Mouse (Mus musculus) liver, embryonic 16.5 days (tissue): ENCODE results near the gene Ptov1. TPM values are rescaled to one million over a fixed set of nuclear protein-coding genes. Genes with fewer than 3 reads are reported as not detected.

Experiments
- ATAC-seq: fragments of 200-750 bp; cut with Nextera tagmentation; 2 replicates; pipeline ENCODE4 v1.8.0; 2017; ENCODE audit warnings: low read depth, mild to moderate bottlenecking, moderate number of reproducible peaks, moderate library complexity
- H3K27ac ChIP-seq: fragments of 300-500 bp; sonication (generic); 2 replicates; pipeline ENCODE4 v1.5.1; 2014; ENCODE audit warnings: mild to moderate bottlenecking, low read length
- H3K27me3 ChIP-seq: fragments of 300-500 bp; sonication (generic); 2 replicates; pipeline ENCODE4 v1.6.1; 2014; ENCODE audit warnings: low read depth, low read length, mixed read lengths; ENCODE audit not compliant: control insufficient read depth, insufficient read depth
- H3K36me3 ChIP-seq: fragments of 300-500 bp; sonication (generic); 2 replicates; pipeline ENCODE4 v1.6.1; 2014; ENCODE audit warnings: mild to moderate bottlenecking; ENCODE audit not compliant: control insufficient read depth, insufficient read depth
- H3K4me1 ChIP-seq: fragments of 300-500 bp; sonication (generic); 2 replicates; pipeline ENCODE4 v1.6.1; 2014; ENCODE audit warnings: low read depth, low read length, mixed read lengths; ENCODE audit not compliant: control insufficient read depth
- H3K4me2 ChIP-seq: fragments of 300-500 bp; sonication (generic); 2 replicates; pipeline ENCODE4 v1.6.1; 2014; ENCODE audit warnings: low read depth, low read length, mixed read lengths
- H3K4me3 ChIP-seq: fragments of 300-500 bp; sonication (generic); 2 replicates; pipeline ENCODE4 v1.5.1; 2014; ENCODE audit warnings: low read depth, mild to moderate bottlenecking, low read length
- H3K9ac ChIP-seq: fragments of 300-500 bp; sonication (generic); 2 replicates; pipeline ENCODE4 v1.6.1; 2014; ENCODE audit warnings: low read depth, low read length
- H3K9me3 ChIP-seq: fragments of 300-500 bp; sonication (generic); replicated peaks from 2 replicates; pipeline ENCODE4 v1.6.1; 2016; ENCODE audit warnings: low read length; ENCODE audit not compliant: control insufficient read depth
- WGBS: fragments of 180-500 bp; shearing (Covaris S2); extraction: QIAGEN DNeasy Blood & Tissue Kit; methylation state at CpG from one replicate; pipeline ENCODE4 v1.1.7; 2014; ENCODE audit not compliant: insufficient replicate concordance; 5-methylcytosine and 5-hydroxymethylcytosine counted together
- polyA plus RNA-seq: library from polyadenylated mRNA; unstranded; fragments of >200 nt; fragmentation: Nextera tagmentation; extraction: Ambion mirVana; gene quantifications from 2 replicates; pipeline ENCODE4 v1.2.1, GENCODE M21; 2015

The Ptov1 gene
- polyA plus RNA-seq, 1 experiment from 2014 or later = 43.4 TPM

- H3K4me3 ChIP-seq = peak overlapping the region; percentile 91
- ATAC-seq = no peak
- peak overlapping the region; percentile 87 for H3K9ac ChIP-seq
- H3K4me2 ChIP-seq = peak overlapping the region; percentile 99
- peaks cover 58% of the 10 kb centered on the region for H3K4me1 ChIP-seq
- WGBS = 58% methylated on average over 8 of the region's 8 CpGs
- H3K36me3 ChIP-seq = peaks cover 8% of the 10 kb centered on the region
- H3K27me3 ChIP-seq = no peaks in the 10 kb centered on the region
- no peaks in the 10 kb centered on the region for H3K9me3 ChIP-seq
- peak overlapping the region; percentile 98 for H3K27ac ChIP-seq
Measured at GRCm38 (mm10) chr7:44850789-44851624, 18.6 kb downstream of the Ptov1 start.

GRCm38 (mm10) chr7:44850146-44850545 lies 19.4 kb downstream of the Ptov1 start:
- peak; percentile 35 for ATAC-seq
- peak overlapping the region; percentile 99 for H3K4me2 ChIP-seq
- peaks cover 15% of the 10 kb centered on the region for H3K36me3 ChIP-seq
- no peaks in the 10 kb centered on the region for H3K9me3 ChIP-seq
- WGBS = under 1% methylated on average over 33 of the region's 33 CpGs
- peak overlapping the region; percentile 87 for H3K9ac ChIP-seq
- no peaks in the 10 kb centered on the region for H3K27me3 ChIP-seq
- peak overlapping the region; percentile 98 for H3K27ac ChIP-seq
- H3K4me3 ChIP-seq = peak overlapping the region; percentile 91
- peaks cover 49% of the 10 kb centered on the region for H3K4me1 ChIP-seq

- Histone ChIP-seq H3K9ac (peak overlapping the region; percentile 87), H3K9me3 (no peaks in the 10 kb centered on the region), H3K27ac (peak overlapping the region; percentile 98), H3K36me3 (peaks cover 19% of the 10 kb centered on the region), H3K27me3 (no peaks in the 10 kb centered on the region), H3K4me1 (peaks cover 44% of the 10 kb centered on the region), H3K4me3 (peak overlapping the region; percentile 91), H3K4me2 (peak overlapping the region; percentile 99)
- WGBS = under 1% methylated on average over 41 of the region's 41 CpGs
- ATAC-seq = peak; percentile 59
Measured at GRCm38 (mm10) chr7:44849416-44850111, 20.0 kb downstream of the Ptov1 start.

GRCm38 (mm10) chr7:44848561-44849415 lies 20.8 kb downstream of the Ptov1 start, which contains the start of the genes Akt1s1 and Tbc1d17:
Gene Akt1s1, plus strand, starts transcription at chr7:44848991.
Gene Tbc1d17, minus strand, starts transcription at chr7:44849079.
- peak within 1 kb of the TSS; percentile 99 for H3K4me2 ChIP-seq
- H3K27me3 ChIP-seq = no peaks in the 10 kb centered on the region
- H3K9me3 ChIP-seq = no peaks in the 10 kb centered on the region
- peak; percentile 79 for ATAC-seq
- peak within 1 kb of the TSS; percentile 87 for H3K9ac ChIP-seq
- WGBS = under 1% methylated on average over 54 of the region's 54 CpGs
- H3K4me3 ChIP-seq = peak within 1 kb of the TSS; percentile 91
- H3K27ac ChIP-seq = peak within 1 kb of the TSS; percentile 98
- H3K4me1 ChIP-seq = peaks cover 41% of the 10 kb centered on the region
- peaks cover 19% of the 10 kb centered on the region for H3K36me3 ChIP-seq

- Histone ChIP-seq H3K27ac (peak overlapping the region; percentile 98), H3K27me3 (no peaks in the 10 kb centered on the region), H3K4me2 (peak overlapping the region; percentile 99), H3K9ac (peak overlapping the region; percentile 77), H3K4me3 (peak overlapping the region; percentile 91), H3K4me1 (peaks cover 31% of the 10 kb centered on the region), H3K36me3 (peaks cover 23% of the 10 kb centered on the region), H3K9me3 (no peaks in the 10 kb centered on the region)
- no peak for ATAC-seq
- WGBS = 61% methylated on average over 5 of the region's 5 CpGs
Measured at GRCm38 (mm10) chr7:44847772-44848171, 21.8 kb downstream of the Ptov1 start.

GRCm38 (mm10) chr7:44846804-44847203 lies 22.8 kb downstream of the Ptov1 start:
- peaks cover 29% of the 10 kb centered on the region for H3K36me3 ChIP-seq
- no peak overlapping the region for H3K4me2 ChIP-seq

GRCm38 (mm10) chr7:44845006-44845405 lies 24.6 kb downstream of the Ptov1 start:
- Histone ChIP-seq H3K9ac (no peak overlapping the region), H3K27me3 (peaks cover 7% of the 10 kb centered on the region), H3K27ac (no peak overlapping the region), H3K4me3 (no peak overlapping the region), H3K36me3 (peaks cover 32% of the 10 kb centered on the region), H3K4me1 (peaks cover 14% of the 10 kb centered on the region), H3K9me3 (no peaks in the 10 kb centered on the region), H3K4me2 (no peak overlapping the region)
- 82% methylated on average over 10 of the region's 10 CpGs for WGBS
- no peak for ATAC-seq

More at GRCm38 (mm10) chr7:44846804-44847203, 22.8 kb downstream of the Ptov1 start:
- Histone ChIP-seq H3K4me3 (no peak overlapping the region), H3K9ac (no peak overlapping the region), H3K4me1 (peaks cover 25% of the 10 kb centered on the region), H3K9me3 (no peaks in the 10 kb centered on the region), H3K27me3 (no peaks in the 10 kb centered on the region), H3K27ac (no peak overlapping the region)
- no peak for ATAC-seq
- 79% methylated on average over 7 of the region's 7 CpGs for WGBS

GRCm38 (mm10) chr7:44841825-44842463 lies 27.6 kb downstream of the Ptov1 start:
- Histone ChIP-seq H3K4me2 (no peak overlapping the region), H3K27ac (no peak overlapping the region), H3K4me1 (peaks cover 13% of the 10 kb centered on the region), H3K9me3 (no peaks in the 10 kb centered on the region), H3K27me3 (peaks cover 17% of the 10 kb centered on the region), H3K36me3 (peaks cover 32% of the 10 kb centered on the region), H3K9ac (no peak overlapping the region), H3K4me3 (no peak overlapping the region)
- ATAC-seq = no peak
- 75% methylated on average over 8 of the region's 8 CpGs for WGBS
